Mouse (Mus musculus) ES-E14 (cell line): ENCODE data around the gene Cacnb4.

Experiments used
- HCFC1 ChIP-seq: IDR thresholded peaks from 2 replicates; pipeline ENCODE4 v1.6.1; 2012; ENCODE audit warnings: low read length, inconsistent platforms, borderline replicate concordance; ENCODE audit not compliant: insufficient read depth
- ZC3H11A ChIP-seq: IDR thresholded peaks from 2 replicates; pipeline ENCODE4 v1.6.1; 2012; ENCODE audit warnings: low read depth, mild to moderate bottlenecking, inconsistent platforms, low read length, borderline replicate concordance

GRCm38 (mm10) chr2:52720231-52721025, 43.8 kb upstream of the Cacnb4 start:
- TF ChIP-seq HCFC1 (no peak), ZC3H11A (no peak)
